26 mouse cellular contexts compared by ENCODE assay signal in the genomic region with DNA sequence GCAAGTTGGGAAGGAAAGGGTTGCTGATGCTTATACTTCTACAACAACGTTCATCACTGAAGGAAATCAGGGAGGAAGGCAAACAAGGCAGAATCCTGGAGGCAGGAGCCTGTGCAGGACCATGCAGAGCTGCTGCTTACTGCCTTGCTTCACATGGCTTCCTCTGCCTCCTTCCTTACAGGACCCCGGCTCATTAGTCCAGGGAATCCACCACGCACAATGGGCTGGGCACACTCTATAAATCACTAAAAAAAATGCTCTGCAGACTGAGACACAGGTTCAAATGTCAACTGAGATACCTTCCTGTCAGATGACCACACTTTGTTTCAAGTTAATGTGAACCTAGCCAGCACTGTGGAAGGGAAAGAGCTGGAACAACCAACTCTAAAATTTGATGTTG. TPM values are rescaled to one million over a fixed set of nuclear protein-coding genes. Genes with fewer than 3 reads are reported as not detected.
DNase-seq lines count a peak whose midpoint lies in the region; ATAC-seq and TF ChIP-seq lines count a peak whose summit lies in the region.
"Had no signal": no experiment of that assay in that cellular context is flagged by ENCODE, and none has a peak within 500 bp of the region (broad histone marks: within the 10 kb centered on the region; RNA-seq: fewer than 3 reads in every experiment).

No protein-coding gene starts in this region.

- H3K27ac ChIP-seq in kidney, embryonic 14.5 days (ENCODE audit: low read depth, low read length) = no peak overlapping the region
- H3K27ac ChIP-seq in kidney, embryonic 16.5 days (ENCODE audit: low read length) = no peak overlapping the region
- H3K27ac ChIP-seq in kidney, adult 2 months (ENCODE audit: insufficient read depth, low read depth, low read length) = no peak overlapping the region
- H3K27ac ChIP-seq: embryonic facial prominence, embryonic 10.5 days; embryonic facial prominence, embryonic 12.5 days; forebrain, embryonic 13.5 days; forebrain, embryonic 15.5 days had no signal

- no peaks in the 10 kb centered on the region for H3K36me3 ChIP-seq in kidney, embryonic 14.5 days (ENCODE audit: control insufficient read depth, insufficient read depth, low read length)
- no peaks in the 10 kb centered on the region for H3K36me3 ChIP-seq in kidney, embryonic 16.5 days (ENCODE audit: insufficient read depth, low read length)
- no peaks in the 10 kb centered on the region for H3K36me3 ChIP-seq in kidney, adult 2 months (ENCODE audit: control insufficient read depth, insufficient read depth, low read length)
- H3K36me3 ChIP-seq: embryonic facial prominence, embryonic 10.5 days; embryonic facial prominence, embryonic 12.5 days; forebrain, embryonic 15.5 days; G1E had no signal

- H3K27me3 ChIP-seq in kidney, embryonic 14.5 days (ENCODE audit: control insufficient read depth, insufficient read depth, low read length) = no peaks in the 10 kb centered on the region
- H3K27me3 ChIP-seq in kidney, embryonic 16.5 days (ENCODE audit: insufficient read depth, low read length) = no peaks in the 10 kb centered on the region
- no peaks in the 10 kb centered on the region for H3K27me3 ChIP-seq in kidney, adult 2 months (replicated peaks; ENCODE audit: control insufficient read depth, insufficient read depth, low read length)
- H3K27me3 ChIP-seq: CH12.LX; embryonic facial prominence, embryonic 12.5 days; forebrain, embryonic 13.5 days; forebrain, embryonic 15.5 days; Patski had no signal

- H3K4me2 ChIP-seq in kidney, embryonic 14.5 days (replicated peaks; ENCODE audit: low read depth, low read length) = no peak overlapping the region
- no peak overlapping the region for H3K4me2 ChIP-seq in kidney, embryonic 16.5 days (replicated peaks; ENCODE audit: low read depth, low read length)
- H3K4me2 ChIP-seq: embryonic facial prominence, embryonic 12.5 days; forebrain, embryonic 13.5 days; forebrain, embryonic 15.5 days had no signal

- DNase-seq in kidney, postnatal 10 days = no peak
- DNase-seq in kidney, adult 9 months = no peak
- peak; percentile 5 for DNase-seq in kidney, postnatal 14 days
- DNase-seq in kidney, adult 2 months = no peak
- DNase-seq: adrenal gland, adult 8-10 months; adrenal gland, postnatal 14 days; adrenal gland, postnatal 36 days; B cell, adult 2 months; cerebellum, adult 11-12 months; cerebellum, adult 2 months; cerebellum, adult 9-10 months; cerebellum, postnatal 10 days; cerebellum, postnatal 25 days had no signal

- no peak overlapping the region for H3K4me3 ChIP-seq in kidney, embryonic 14.5 days (ENCODE audit: low read length)
- no peak overlapping the region for H3K4me3 ChIP-seq in kidney, embryonic 16.5 days (ENCODE audit: low read length)
- H3K4me3 ChIP-seq in kidney, adult 2 months (ENCODE audit: insufficient read depth, low read depth, low read length) = no peak overlapping the region
- H3K4me3 ChIP-seq: embryonic facial prominence, embryonic 10.5 days; embryonic facial prominence, embryonic 12.5 days; forebrain, embryonic 13.5 days; forebrain, embryonic 15.5 days had no signal

- 12% methylated on average over 3 of the region's 3 CpGs for WGBS in kidney, embryonic 14.5 days
- 16% methylated on average over 3 of the region's 3 CpGs for WGBS in kidney, embryonic 16.5 days
- 11% methylated on average over 3 of the region's 3 CpGs for WGBS in kidney, adult 2 months

- TF ChIP-seq CTCF in kidney, adult 2 months (conservative IDR thresholded peaks at IDR 0.05; ENCODE audit: insufficient read depth, insufficient read length, low read depth, low read length) = no peak

- peak; percentile 88 for ATAC-seq in kidney, embryonic 14.5 days (ENCODE audit: low FRiP score, low TSS enrichment)
- peak; percentile 82; the same call in 1 of the 2 replicates for ATAC-seq in kidney, embryonic 16.5 days (ENCODE audit: low FRiP score, low TSS enrichment)
- ATAC-seq: activated CD4-positive, CD25-positive, alpha-beta regulatory T cell, adult 4 months; CD4-positive, CD25-positive, alpha-beta regulatory T cell, adult 4 months; forebrain, embryonic 13.5 days; forebrain, embryonic 15.5 days; Patski had no signal

- H3K9ac ChIP-seq in kidney, embryonic 14.5 days (ENCODE audit: low read depth, low read length) = no peak overlapping the region
- H3K9ac ChIP-seq in kidney, embryonic 16.5 days (replicated peaks; ENCODE audit: low read length) = no peak overlapping the region
- H3K9ac ChIP-seq: embryonic facial prominence, embryonic 12.5 days; forebrain, embryonic 13.5 days; forebrain, embryonic 15.5 days had no signal

- no peak for TF ChIP-seq POLR2A in kidney, adult 2 months (IDR thresholded peaks at IDR 0.05; ENCODE audit: low read depth, low read length)

- H3K4me1 ChIP-seq in kidney, embryonic 14.5 days (ENCODE audit: control insufficient read depth, insufficient read depth, low read length) = no peaks in the 10 kb centered on the region
- H3K4me1 ChIP-seq in kidney, embryonic 16.5 days (ENCODE audit: insufficient read depth, low read length) = no peaks in the 10 kb centered on the region
- no peaks in the 10 kb centered on the region for H3K4me1 ChIP-seq in kidney, adult 2 months (ENCODE audit: control insufficient read depth, insufficient read depth, low read length)
- H3K4me1 ChIP-seq: embryonic facial prominence, embryonic 12.5 days; forebrain, embryonic 13.5 days; forebrain, embryonic 15.5 days had no signal

- H3K9me3 ChIP-seq in kidney, embryonic 14.5 days (ENCODE audit: control insufficient read depth, low read length) = no peaks in the 10 kb centered on the region
- H3K9me3 ChIP-seq in kidney, embryonic 16.5 days (ENCODE audit: low read length) = no peaks in the 10 kb centered on the region
- H3K9me3 ChIP-seq: embryonic facial prominence, embryonic 10.5 days; embryonic facial prominence, embryonic 12.5 days; forebrain, embryonic 13.5 days; forebrain, embryonic 15.5 days had no signal

RNA-seq across cellular contexts. Expression of a gene that starts 1.9 kb away (rescaled TPM):
- 0.22 TPM in 1 of 2 replicates, not detected in the other for polyA plus RNA-seq in kidney, embryonic 14.5 days (2014; fragmentation: Nextera tagmentation; extraction: Ambion mirVana)
- 0.19 and 0.21 TPM in 2 replicates for polyA plus RNA-seq in kidney, embryonic 16.5 days (2015; fragmentation: Nextera tagmentation; extraction: Ambion mirVana)
- 0.07 and 0.08 TPM in 2 replicates for polyA plus RNA-seq in kidney, adult 2 months (2012; rRNA removed)
- polyA plus RNA-seq: activated CD4-positive, CD25-positive, alpha-beta regulatory T cell, adult 4 months; CD4-positive, CD25-positive, alpha-beta regulatory T cell, adult 4 months; cerebellum, adult 2 months; cortical plate, adult 2 months; forebrain, embryonic 13.5 days; forebrain, embryonic 15.5 days; G1E had no signal

RNA-seq across cellular contexts. Expression of a gene that starts 25.0 kb away (rescaled TPM):
- polyA plus RNA-seq in kidney, embryonic 14.5 days (2014; fragmentation: Nextera tagmentation; extraction: Ambion mirVana) = 6.2 and 7.1 TPM in 2 replicates
- polyA plus RNA-seq in kidney, embryonic 16.5 days (2015; fragmentation: Nextera tagmentation; extraction: Ambion mirVana) = 9.2 and 9.6 TPM in 2 replicates
- 3.7 and 8.2 TPM in 2 replicates for polyA plus RNA-seq in kidney, adult 2 months (2012; rRNA removed)
- polyA plus RNA-seq: forebrain, embryonic 11.5 days; G1E had no signal

RNA-seq across cellular contexts. Expression of a gene that starts 46.7 kb away (rescaled TPM):
- polyA plus RNA-seq in kidney, embryonic 14.5 days (2014; fragmentation: Nextera tagmentation; extraction: Ambion mirVana) = not detected in 2 replicates
- polyA plus RNA-seq in kidney, embryonic 16.5 days (2015; fragmentation: Nextera tagmentation; extraction: Ambion mirVana) = 0.07 and 0.12 TPM in 2 replicates
- 0.12 and 0.70 TPM in 2 replicates for polyA plus RNA-seq in kidney, adult 2 months (2012; rRNA removed)
- polyA plus RNA-seq: cerebellum, adult 2 months; cortical plate, adult 2 months; G1E had no signal

RNA-seq across cellular contexts. Expression of a gene that starts 53.3 kb away (rescaled TPM):
- polyA plus RNA-seq in kidney, embryonic 14.5 days (2014; fragmentation: Nextera tagmentation; extraction: Ambion mirVana) = not detected in 2 replicates
- not detected in 2 replicates for polyA plus RNA-seq in kidney, embryonic 16.5 days (2015; fragmentation: Nextera tagmentation; extraction: Ambion mirVana)
- polyA plus RNA-seq in kidney, adult 2 months (2012; rRNA removed) = not detected in 2 replicates
- polyA plus RNA-seq: activated CD4-positive, CD25-positive, alpha-beta regulatory T cell, adult 4 months; CD4-positive, CD25-positive, alpha-beta regulatory T cell, adult 4 months; cerebellum, adult 2 months; cortical plate, adult 2 months; embryonic facial prominence, embryonic 10.5 days; embryonic facial prominence, embryonic 12.5 days; forebrain, embryonic 11.5 days; forebrain, embryonic 13.5 days; forebrain, embryonic 15.5 days; G1E; Patski had no signal
